Mouse (Mus musculus) hindbrain, embryonic 10.5 days (tissue): ENCODE results near the gene Olfr1419. TPM values are rescaled to one million over a fixed set of nuclear protein-coding genes. Genes with fewer than 3 reads are reported as not detected.
"Not testable (repeated sequence)": the region's sequence is repeated elsewhere in the genome, so short reads cannot be mapped to it uniquely, and the experiment has no call there.

Experiments
- DNase-seq: peaks from one replicate; pipeline ENCODE4 v3.0.0-alpha.2; 2017; ENCODE audit warnings: low spot score
- H3K27ac ChIP-seq: fragments of 300-500 bp; sonication (generic); 2 replicates; pipeline ENCODE4 v1.5.1; 2016; ENCODE audit warnings: mild to moderate bottlenecking, moderate library complexity
- H3K27me3 ChIP-seq: fragments of 300-500 bp; sonication (generic); 2 replicates; pipeline ENCODE4 v1.6.1; 2016; ENCODE audit warnings: mild to moderate bottlenecking; ENCODE audit not compliant: poor library complexity, insufficient read depth, severe bottlenecking
- H3K36me3 ChIP-seq: fragments of 300-500 bp; sonication (generic); 2 replicates; pipeline ENCODE4 v1.6.1; 2016; ENCODE audit warnings: mild to moderate bottlenecking, moderate library complexity
- H3K4me1 ChIP-seq: fragments of 300-500 bp; sonication (generic); replicated peaks from 2 replicates; pipeline ENCODE4 v1.6.1; 2016; ENCODE audit warnings: mild to moderate bottlenecking
- H3K4me3 ChIP-seq: fragments of 300-500 bp; sonication (generic); 2 replicates; pipeline ENCODE4 v1.5.1; 2016; ENCODE audit warnings: mild to moderate bottlenecking, moderate library complexity
- H3K9me3 ChIP-seq: fragments of 300-500 bp; sonication (generic); 2 replicates; pipeline ENCODE4 v1.6.1; 2016; ENCODE audit warnings: mild to moderate bottlenecking, moderate library complexity
- whole genome bisulfite sequencing: fragments of 180-500 bp; shearing (Covaris S2); methylation state at CpG from one replicate; pipeline ENCODE4 v1.1.7; 2016; 5-methylcytosine and 5-hydroxymethylcytosine counted together
- polyA plus RNA-seq: library from polyadenylated mRNA; unstranded; fragments of >200 nt; fragmentation: Nextera tagmentation; extraction: Ambion mirVana; gene quantifications from 2 replicates; pipeline ENCODE4 v1.2.1, GENCODE M21; 2016

Gene Olfr1419
- polyA plus RNA-seq, result not detected in 2 replicates

- H3K27ac ChIP-seq, result no peak within 1 kb of the TSS
- H3K4me3 ChIP-seq, result no peak within 1 kb of the TSS
- no peaks in the 10 kb centered on the region for H3K9me3 ChIP-seq
- no peaks in the 10 kb centered on the region for H3K36me3 ChIP-seq
- no peaks in the 10 kb centered on the region for H3K27me3 ChIP-seq
- 56% methylated on average over 1 of the region's 1 CpGs for WGBS
- no peaks in the 10 kb centered on the region for H3K4me1 ChIP-seq
- DNase-seq, result no peak
Observed at GRCm38 (mm10) chr19:11875006-11875405, at the start of gene Olfr1419. Olfr1419 (minus strand) TSS chr19:11875106.

- H3K4me1 ChIP-seq, H3K9me3 ChIP-seq, H3K27ac ChIP-seq, H3K27me3 ChIP-seq, H3K4me3 ChIP-seq, DNase-seq: not testable (repeated sequence)
- WGBS, result 96% methylated on average over 2 of the region's 2 CpGs
- peaks cover 86% of the 10 kb centered on the region for H3K36me3 ChIP-seq
Observed at GRCm38 (mm10) chr19:11922515-11922914, 47.6 kb upstream of the Olfr1419 start.

- no peaks in the 10 kb centered on the region for H3K27me3 ChIP-seq
- no peaks in the 10 kb centered on the region for H3K4me1 ChIP-seq
- H3K4me3 ChIP-seq, result no peak overlapping the region
- H3K9me3 ChIP-seq, result no peaks in the 10 kb centered on the region
- H3K27ac ChIP-seq, result no peak overlapping the region
- 87% methylated on average over 1 of the region's 1 CpGs for WGBS
- DNase-seq, result no peak
- peaks cover 86% of the 10 kb centered on the region for H3K36me3 ChIP-seq
Observed at GRCm38 (mm10) chr19:11922068-11922467, 47.2 kb upstream of the Olfr1419 start.

- 69% methylated on average over 2 of the region's 2 CpGs for WGBS
- H3K27me3 ChIP-seq, result no peaks in the 10 kb centered on the region
- H3K9me3 ChIP-seq, result no peaks in the 10 kb centered on the region
- no peak overlapping the region for H3K27ac ChIP-seq
- DNase-seq, result no peak
- peaks cover 53% of the 10 kb centered on the region for H3K36me3 ChIP-seq
- no peak overlapping the region for H3K4me3 ChIP-seq
- peaks cover 27% of the 10 kb centered on the region for H3K4me1 ChIP-seq
Observed at GRCm38 (mm10) chr19:11915804-11916203, 40.9 kb upstream of the Olfr1419 start.

- Histone ChIP-seq H3K4me3 (peak overlapping the region; percentile 93), H3K36me3 (peaks cover 34% of the 10 kb centered on the region), H3K27me3 (no peaks in the 10 kb centered on the region), H3K4me1 (peaks cover 27% of the 10 kb centered on the region), H3K27ac (peak overlapping the region; percentile 96), H3K9me3 (no peaks in the 10 kb centered on the region)
- peak; percentile 76 for DNase-seq
- WGBS, result under 1% methylated on average over 54 of the region's 54 CpGs
Observed at GRCm38 (mm10) chr19:11912533-11913121, 37.7 kb upstream of the Olfr1419 start.

- DNase-seq, result peak; percentile 99
- Histone ChIP-seq H3K27ac (peak within 1 kb of the TSS; percentile 96), H3K36me3 (peaks cover 28% of the 10 kb centered on the region), H3K4me3 (peak within 1 kb of the TSS; percentile 93), H3K27me3 (no peaks in the 10 kb centered on the region), H3K9me3 (no peaks in the 10 kb centered on the region), H3K4me1 (peaks cover 27% of the 10 kb centered on the region)
- WGBS, result 0% methylated on average over 53 of the region's 53 CpGs
Observed at GRCm38 (mm10) chr19:11912037-11912532, 37.2 kb upstream of the Olfr1419 start, which contains the start of gene Patl1. Patl1 (plus strand) TSS chr19:11912399.

- 4% methylated on average over 17 of the region's 17 CpGs for WGBS
Observed at GRCm38 (mm10) chr19:11911603-11912002, 36.7 kb upstream of the Olfr1419 start.

GRCm38 (mm10) chr19:11911021-11911420 lies 36.1 kb upstream of the Olfr1419 start:
- peak overlapping the region; percentile 93 for H3K4me3 ChIP-seq
- no peaks in the 10 kb centered on the region for H3K27me3 ChIP-seq
- peaks cover 26% of the 10 kb centered on the region for H3K4me1 ChIP-seq
- no peaks in the 10 kb centered on the region for H3K9me3 ChIP-seq
- H3K27ac ChIP-seq, result no peak overlapping the region
- H3K36me3 ChIP-seq, result peaks cover 18% of the 10 kb centered on the region
- no peak for DNase-seq
- 91% methylated on average over 5 of the region's 5 CpGs for WGBS

More at GRCm38 (mm10) chr19:11911603-11912002, 36.7 kb upstream of the Olfr1419 start:
- peak overlapping the region; percentile 93 for H3K4me3 ChIP-seq
- peaks cover 27% of the 10 kb centered on the region for H3K4me1 ChIP-seq
- H3K27ac ChIP-seq, result peak overlapping the region; percentile 96
- no peaks in the 10 kb centered on the region for H3K27me3 ChIP-seq
- peaks cover 24% of the 10 kb centered on the region for H3K36me3 ChIP-seq
- no peaks in the 10 kb centered on the region for H3K9me3 ChIP-seq
- no peak for DNase-seq

GRCm38 (mm10) chr19:11886265-11886664 lies 11.4 kb upstream of the Olfr1419 start, which contains the start of gene Olfr1420:
Olfr1420 (plus strand) TSS chr19:11886565.
- Histone ChIP-seq H3K27ac (no peak within 1 kb of the TSS), H3K9me3 (no peaks in the 10 kb centered on the region), H3K4me1 (no peaks in the 10 kb centered on the region), H3K4me3 (no peak within 1 kb of the TSS), H3K36me3 (no peaks in the 10 kb centered on the region), H3K27me3 (no peaks in the 10 kb centered on the region)
- WGBS, result 59% methylated on average over 1 of the region's 1 CpGs
- no peak for DNase-seq

- H3K4me3 ChIP-seq, DNase-seq, H3K4me1 ChIP-seq, H3K36me3 ChIP-seq, H3K27me3 ChIP-seq, H3K27ac ChIP-seq, H3K9me3 ChIP-seq: not testable (repeated sequence)
- 64% methylated on average over 22 of the region's 22 CpGs for WGBS
Observed at GRCm38 (mm10) chr19:11878404-11878803, 3.5 kb upstream of the Olfr1419 start.

- H3K9me3 ChIP-seq, result peaks cover 6% of the 10 kb centered on the region; the same call in 1 of the 2 replicates
- 83% methylated on average over 2 of the region's 2 CpGs for WGBS
- no peak overlapping the region for H3K4me3 ChIP-seq
- no peaks in the 10 kb centered on the region for H3K36me3 ChIP-seq
- H3K27ac ChIP-seq, result no peak overlapping the region
- H3K27me3 ChIP-seq, result no peaks in the 10 kb centered on the region
- H3K4me1 ChIP-seq, result no peaks in the 10 kb centered on the region
- DNase-seq, result no peak
Observed at GRCm38 (mm10) chr19:11867837-11868236, 7.1 kb downstream of the Olfr1419 start.

GRCm38 (mm10) chr19:11860966-11861365 lies 13.9 kb downstream of the Olfr1419 start, which contains the start of gene Olfr1418:
Olfr1418 (minus strand) TSS chr19:11861066.
- no peaks in the 10 kb centered on the region for H3K4me1 ChIP-seq
- H3K27ac ChIP-seq, result no peak within 1 kb of the TSS
- no peaks in the 10 kb centered on the region for H3K9me3 ChIP-seq
- no peaks in the 10 kb centered on the region for H3K27me3 ChIP-seq
- H3K36me3 ChIP-seq, result no peaks in the 10 kb centered on the region
- WGBS, result 96% methylated on average over 1 of the region's 1 CpGs
- DNase-seq, result no peak
- no peak within 1 kb of the TSS for H3K4me3 ChIP-seq

- WGBS, result 81% methylated on average over 6 of the region's 6 CpGs
- H3K9me3 ChIP-seq, result no peaks in the 10 kb centered on the region
Observed at GRCm38 (mm10) chr19:11856506-11856905, 18.4 kb downstream of the Olfr1419 start.

More at GRCm38 (mm10) chr19:11856506-11856905, 18.4 kb downstream of the Olfr1419 start:
- Histone ChIP-seq H3K4me3 (no peak overlapping the region), H3K27me3 (no peaks in the 10 kb centered on the region), H3K4me1 (no peaks in the 10 kb centered on the region), H3K36me3 (no peaks in the 10 kb centered on the region), H3K27ac (no peak overlapping the region)
- DNase-seq, result no peak
